Mouse (Mus musculus): ENCODE measurements around the gene Gsta3. TPM values are rescaled to one million over a fixed set of nuclear protein-coding genes. Genes with fewer than 3 reads are reported as not detected.

Gsta3 gene
- polyA plus RNA-seq, 1 experiment from 2014 or later, result 0.20 TPM

Other genes with a start within 250 kb of the Gsta3 start
- 2.7 and 2.9 TPM in 2 replicates for gene Tram2, start 161.4 kb upstream of the Gsta3 start, polyA plus RNA-seq (2015; fragmentation: Nextera tagmentation; extraction: Ambion mirVana)
- 18.6 and 20.2 TPM in 2 replicates for gene Tmem14a, start 22.0 kb upstream of the Gsta3 start, polyA plus RNA-seq (2015; fragmentation: Nextera tagmentation; extraction: Ambion mirVana)
- gene Khdc1a, start 109.1 kb downstream of the Gsta3 start, polyA plus RNA-seq (2015; fragmentation: Nextera tagmentation; extraction: Ambion mirVana), result not detected in 2 replicates
- not detected in 2 replicates for gene Khdc1c, start 127.7 kb downstream of the Gsta3 start, polyA plus RNA-seq (2015; fragmentation: Nextera tagmentation; extraction: Ambion mirVana)
- gene Khdc1b, start 143.0 kb downstream of the Gsta3 start, polyA plus RNA-seq (2015; fragmentation: Nextera tagmentation; extraction: Ambion mirVana), result 0.08 TPM in 1 of 2 replicates, not detected in the other

All from neural tube, embryonic 13.5 days (tissue).